Comparison of ENCODE assay signal across 12 mouse cellular contexts in the genomic region with DNA sequence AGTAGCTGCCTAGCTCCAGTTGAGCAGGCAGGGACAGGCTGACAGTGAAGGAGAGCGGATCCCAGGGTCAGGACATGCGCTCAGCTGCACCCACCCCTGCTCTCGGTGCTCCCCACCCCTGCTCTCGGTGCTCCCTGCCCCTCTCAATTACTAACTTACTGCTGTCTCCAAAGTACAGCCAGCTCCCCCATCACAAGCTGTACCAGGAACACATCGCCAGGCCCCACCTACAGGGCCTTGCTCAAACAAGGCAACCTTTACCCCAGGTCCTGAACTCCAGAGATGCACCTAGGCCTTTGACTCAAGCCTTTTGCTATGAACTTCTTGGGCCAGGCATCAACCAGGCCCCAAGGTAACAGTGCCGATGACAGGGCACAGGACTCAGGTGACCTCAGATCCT.
"Had no signal": no experiment of that assay in that cellular context is flagged by ENCODE, and none has a peak within 500 bp of the region (broad histone marks: within the 10 kb centered on the region; RNA-seq: fewer than 3 reads in every experiment).

No protein-coding gene starts in this region.

- DNase-seq: lung, adult 2 months; lung, postnatal 36 days; right cerebral cortex, postnatal 14 days; thymus, adult 2 months; thymus, postnatal 25 days had no signal

- H3K9ac ChIP-seq: hindbrain, embryonic 14.5 days; midbrain, embryonic 13.5 days; stomach, embryonic 15.5 days had no signal

- H3K4me2 ChIP-seq: hindbrain, embryonic 14.5 days; midbrain, embryonic 13.5 days; stomach, embryonic 15.5 days had no signal

- ATAC-seq: lung, postnatal 0 days; midbrain, embryonic 13.5 days had no signal

- H3K9me3 ChIP-seq: limb, embryonic 10.5 days; midbrain, embryonic 13.5 days; stomach, embryonic 15.5 days had no signal

- H3K4me3 ChIP-seq: left cerebral cortex, adult 2 months; limb, embryonic 10.5 days; midbrain, embryonic 13.5 days; stomach, embryonic 15.5 days had no signal

- H3K27ac ChIP-seq: hindbrain, embryonic 14.5 days; kidney, postnatal 0 days; left cerebral cortex, adult 2 months; limb, embryonic 10.5 days; midbrain, embryonic 13.5 days; stomach, embryonic 15.5 days had no signal

- H3K27me3 ChIP-seq: midbrain, embryonic 13.5 days; stomach, embryonic 15.5 days had no signal
